Mouse (Mus musculus) liver, postnatal 0 days (tissue): Measurements from ENCODE around the gene Lpcat3.

ENCODE experiments used
- CTCF ChIP-seq: sonication (generic); IDR thresholded peaks from 2 replicates; pipeline ENCODE4 v1.5.1; 2016; ENCODE audit warnings: antibody characterized with exemption, low read depth
- EP300 ChIP-seq: IDR thresholded peaks from 2 replicates; pipeline ENCODE4 v1.6.1; 2016; ENCODE audit warnings: antibody characterized with exemption, low read depth, mild to moderate bottlenecking

- TF ChIP-seq CTCF = no peak
- no peak for TF ChIP-seq EP300
Measured at GRCm38 (mm10) chr6:124729850-124730705, 67.3 kb downstream of the Lpcat3 start.
